Mouse (Mus musculus) cerebellum, adult (tissue): Measurements from ENCODE around the gene Elob.

Source experiments
- ATAC-seq: cut with Nextera tagmentation; 2 replicates; pipeline ENCODE4 v1.9.2; 2017; ENCODE audit warnings: mild to moderate bottlenecking, moderate library complexity, mixed read lengths; ENCODE audit not compliant: insufficient number of reproducible peaks, low FRiP score, low TSS enrichment

Elob gene

GRCm38 (mm10) chr17:23828271-23829001 is 500 bp downstream of the Elob start:
- peak; percentile 11; the same call in 1 of the 2 replicates for ATAC-seq

- ATAC-seq = no peak
Measured at GRCm38 (mm10) chr17:23825591-23825990, 3.3 kb downstream of the Elob start.

GRCm38 (mm10) chr17:23823614-23824013 is 5.3 kb downstream of the Elob start:
- no peak for ATAC-seq

- ATAC-seq = no peak
Measured at GRCm38 (mm10) chr17:23823018-23823417, 5.9 kb downstream of the Elob start.

GRCm38 (mm10) chr17:23822094-23822493 is 6.8 kb downstream of the Elob start:
- no peak for ATAC-seq

GRCm38 (mm10) chr17:23820731-23821130 is 8.2 kb downstream of the Elob start:
- ATAC-seq = no peak

GRCm38 (mm10) chr17:23819235-23819634 is 9.7 kb downstream of the Elob start:
- no peak for ATAC-seq

GRCm38 (mm10) chr17:23818579-23818978 is 10.4 kb downstream of the Elob start:
- ATAC-seq = no peak

GRCm38 (mm10) chr17:23815641-23816040 is 13.3 kb downstream of the Elob start:
- ATAC-seq = no peak

- ATAC-seq = no peak
Measured at GRCm38 (mm10) chr17:23807918-23808317, 21.0 kb downstream of the Elob start.

GRCm38 (mm10) chr17:23806867-23807266 is 22.1 kb downstream of the Elob start:
- no peak for ATAC-seq

GRCm38 (mm10) chr17:23804426-23805085 is 24.4 kb downstream of the Elob start:
- no peak for ATAC-seq

GRCm38 (mm10) chr17:23803366-23804041 is 25.4 kb downstream of the Elob start:
- ATAC-seq = 0 out of 2 replicates have a peak, but pooled peaks have one; percentile 4

GRCm38 (mm10) chr17:23802746-23803365 is 26.1 kb downstream of the Elob start:
- ATAC-seq = peak; percentile 98

- no peak for ATAC-seq
Measured at GRCm38 (mm10) chr17:23801627-23802026, 27.3 kb downstream of the Elob start.

GRCm38 (mm10) chr17:23797316-23797715 is 31.6 kb downstream of the Elob start:
- no peak for ATAC-seq

- no peak for ATAC-seq
Measured at GRCm38 (mm10) chr17:23795323-23795722, 33.6 kb downstream of the Elob start.

GRCm38 (mm10) chr17:23791079-23791357 is 37.9 kb downstream of the Elob start:
- ATAC-seq = no peak

GRCm38 (mm10) chr17:23790269-23791078 is 38.5 kb downstream of the Elob start, which contains the start of gene Srrm2:
Gene Srrm2, plus strand, starts transcription at chr17:23790532.
- 0 out of 2 replicates have a peak, but pooled peaks have one; percentile 36 for ATAC-seq

- no peak for ATAC-seq
Measured at GRCm38 (mm10) chr17:23789749-23790268, 39.1 kb downstream of the Elob start.
